Mouse (Mus musculus) cerebellum, adult 11 months (tissue): ENCODE data around the gene Bco2.

Source experiments
- DNase-seq: peaks from one replicate; pipeline ENCODE4 v3.0.0; 2022

The Bco2 gene

DNA sequence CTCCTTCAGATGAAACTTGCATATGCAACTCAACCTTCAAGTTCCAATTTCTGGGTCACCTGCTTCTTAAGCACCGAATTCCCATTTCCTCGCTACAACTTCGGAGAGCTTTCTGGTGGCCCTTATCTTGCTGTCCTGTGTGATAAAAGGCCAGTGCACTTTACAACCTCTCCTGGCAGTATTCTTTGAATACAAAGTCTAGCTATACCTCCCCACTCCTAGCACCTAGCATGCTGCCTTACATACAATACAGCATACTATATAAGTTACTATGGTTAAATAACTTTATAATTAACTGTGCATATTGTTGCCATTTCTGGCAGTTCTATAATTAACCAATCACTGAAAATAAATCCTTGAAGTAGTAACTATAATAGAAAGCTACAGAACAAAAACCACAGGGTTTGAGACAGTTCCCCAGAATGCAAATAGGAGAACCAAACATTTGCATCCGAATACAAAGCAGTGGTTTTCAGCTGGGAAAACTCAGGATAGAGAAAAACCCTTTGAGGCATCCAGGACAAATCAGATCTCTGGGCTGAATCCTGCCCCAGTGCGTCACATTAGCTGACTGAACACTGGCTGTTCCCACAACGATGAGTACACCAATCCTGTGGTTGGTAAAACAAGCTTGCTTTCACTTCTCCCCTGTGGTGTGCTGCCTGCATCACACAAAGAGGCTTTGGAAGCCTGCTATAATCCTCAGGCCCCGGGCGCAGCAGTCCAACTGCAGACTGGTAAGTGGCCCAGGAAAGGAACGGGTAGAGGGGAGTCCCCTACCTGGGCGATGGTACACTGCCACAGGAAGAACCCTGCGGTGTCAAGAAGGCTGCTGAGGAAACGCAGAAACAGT is 514 bp downstream of the Bco2 start, which contains the start of gene Il18:
TSS of gene Il18 (plus strand) at position 587 of the 853 bp plus-strand sequence.
- peak; percentile 8 for DNase-seq

GRCm38 (mm10) chr9:50553547-50553946 is 1.4 kb downstream of the Bco2 start:
- no peak for DNase-seq

DNA sequence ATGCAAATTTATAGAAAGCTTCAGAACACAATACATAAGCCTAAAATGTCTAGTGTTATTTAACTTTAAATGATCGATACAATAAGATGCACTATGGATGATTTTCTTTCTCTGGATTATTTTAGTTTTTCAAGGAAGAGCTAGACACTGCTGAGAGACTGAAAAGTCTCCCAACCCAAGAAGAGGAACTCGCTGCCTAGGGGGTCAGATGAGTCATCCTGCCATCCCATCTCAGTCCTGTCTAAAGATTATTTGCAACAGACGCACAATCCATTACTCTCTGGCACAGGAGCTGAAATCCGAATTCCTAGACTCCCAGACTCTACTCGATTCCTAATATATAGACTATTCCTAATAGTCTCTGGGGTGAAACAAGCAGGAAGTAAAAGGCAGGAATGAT is 2.8 kb downstream of the Bco2 start:
- DNase-seq, result no peak

DNA sequence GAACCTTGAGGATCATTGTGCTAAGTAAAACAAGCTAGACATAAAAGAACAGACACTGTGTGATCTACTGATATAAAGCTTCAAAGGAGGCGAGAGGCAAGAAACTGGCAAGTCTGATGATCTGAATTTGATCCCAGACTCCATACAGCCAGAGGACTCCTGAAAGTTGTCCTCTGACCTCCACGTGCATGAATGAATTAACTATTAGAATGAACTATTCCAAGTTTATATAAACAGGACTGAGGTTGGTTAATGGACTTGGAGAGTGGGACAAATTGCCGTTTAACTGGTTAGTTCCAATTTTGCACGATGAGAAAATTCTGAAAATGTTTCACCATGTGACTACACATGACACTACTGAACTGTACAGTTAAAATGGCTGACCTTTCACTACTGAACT is 6.0 kb downstream of the Bco2 start:
- no peak for DNase-seq

DNA sequence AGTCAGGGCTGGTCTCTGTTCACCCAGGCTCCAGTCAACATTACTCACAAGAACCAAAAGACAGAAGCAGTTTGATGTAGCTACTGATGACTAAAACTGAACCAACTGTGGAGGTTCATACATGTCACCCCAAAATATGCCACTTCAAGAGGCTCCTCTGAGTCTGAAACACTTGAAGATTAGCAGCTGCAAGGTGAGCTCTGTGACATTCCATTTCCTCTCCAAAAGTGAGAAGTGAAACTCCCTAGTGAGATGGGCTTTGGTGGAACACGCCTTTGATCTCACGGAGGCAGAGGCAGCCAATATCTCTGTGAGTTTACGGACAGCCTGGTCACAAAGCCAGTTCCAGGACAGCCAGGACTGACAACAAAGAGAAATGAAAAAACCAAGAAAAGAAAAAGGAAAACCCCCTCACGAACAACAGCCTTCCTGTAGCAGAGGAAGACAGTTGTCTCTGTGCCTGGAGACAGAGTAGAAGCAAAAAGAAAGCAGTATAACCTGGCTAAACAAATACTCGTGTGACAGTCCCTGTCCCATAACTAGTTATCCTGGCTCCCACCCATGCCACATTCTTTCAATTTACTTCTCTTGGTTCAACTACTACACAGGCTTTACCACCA is 7.0 kb downstream of the Bco2 start:
- DNase-seq, result no peak

- DNase-seq, result no peak
Observed at GRCm38 (mm10) chr9:50542401-50542800, 12.6 kb downstream of the Bco2 start.

DNA sequence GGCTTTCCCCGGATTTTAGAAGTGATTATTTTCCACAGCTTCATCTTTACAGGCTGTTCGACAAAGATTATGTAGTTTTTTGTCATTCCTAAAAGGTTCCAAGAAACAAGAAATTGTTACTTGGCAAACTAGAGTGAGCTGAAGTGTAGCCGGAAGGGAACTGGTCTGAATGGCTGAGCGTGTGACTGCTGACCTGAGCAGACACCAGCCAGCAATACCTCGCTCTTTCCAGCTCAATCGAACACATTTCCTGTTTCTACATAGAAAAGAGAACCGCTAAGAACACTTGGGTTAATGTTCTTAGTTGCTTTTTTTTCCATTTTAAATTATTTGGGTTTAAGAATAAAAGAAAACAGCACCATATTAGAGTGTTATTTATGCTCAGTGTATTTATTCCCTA is 14.8 kb downstream of the Bco2 start:
- DNase-seq, result no peak

GRCm38 (mm10) chr9:50537295-50537694 is 17.7 kb downstream of the Bco2 start:
- no peak for DNase-seq

GRCm38 (mm10) chr9:50536603-50537135 is 18.3 kb downstream of the Bco2 start:
- DNase-seq, result no peak

DNA sequence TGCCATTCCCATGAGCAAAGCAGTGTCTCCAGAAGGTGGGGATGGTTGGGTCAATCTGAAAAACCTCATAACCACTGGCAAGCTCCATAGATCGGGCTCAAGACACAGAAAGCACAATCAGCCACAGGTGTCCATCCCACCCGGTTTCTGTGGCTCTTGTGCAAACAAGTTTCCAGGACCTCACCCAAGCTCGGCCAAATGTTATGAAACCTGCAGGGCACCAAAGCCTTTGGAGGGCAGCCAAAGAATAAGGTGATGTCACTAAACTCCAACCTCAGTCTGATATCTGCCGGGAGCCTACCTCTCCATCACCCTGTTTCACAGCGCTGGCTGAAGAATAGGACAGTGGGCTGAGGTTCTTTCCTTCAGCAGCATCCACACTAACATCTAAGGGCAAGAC is 19.1 kb downstream of the Bco2 start:
- DNase-seq, result no peak

- DNase-seq, result no peak
Observed at GRCm38 (mm10) chr9:50533791-50534190, 21.2 kb downstream of the Bco2 start.

DNA sequence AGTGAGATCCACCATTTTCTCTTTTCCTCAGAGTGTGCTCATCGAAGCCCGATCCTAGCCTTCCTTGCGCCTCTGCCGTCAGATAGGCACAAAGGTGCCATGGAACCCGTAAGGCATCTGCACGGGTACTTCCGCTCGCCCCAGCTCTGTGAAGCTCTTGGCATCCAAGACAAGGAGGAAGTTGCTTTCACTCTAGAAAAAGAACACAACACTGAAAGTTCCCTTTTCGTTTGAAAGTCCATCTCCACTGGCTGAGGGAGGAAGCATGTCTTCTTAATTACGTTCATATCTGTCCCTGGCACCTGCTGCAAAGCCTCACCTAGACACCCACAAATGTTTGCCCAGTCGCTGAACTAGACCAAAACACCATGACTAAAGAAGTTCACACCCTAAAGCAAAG is 21.7 kb downstream of the Bco2 start:
- no peak for DNase-seq

- DNase-seq, result no peak
Observed at GRCm38 (mm10) chr9:50530890-50531289, 24.1 kb downstream of the Bco2 start.

GRCm38 (mm10) chr9:50528293-50528892 is 26.6 kb downstream of the Bco2 start, which contains the start of gene Pts:
Gene Pts, minus strand, starts transcription at chr9:50528724.
- peak; percentile 96 for DNase-seq

- no peak for DNase-seq
Observed at GRCm38 (mm10) chr9:50527860-50528259, 27.1 kb downstream of the Bco2 start.

GRCm38 (mm10) chr9:50525585-50525984 is 29.4 kb downstream of the Bco2 start:
- no peak for DNase-seq

GRCm38 (mm10) chr9:50524936-50525335 is 30.0 kb downstream of the Bco2 start:
- no peak for DNase-seq

- DNase-seq, result no peak
Observed at GRCm38 (mm10) chr9:50522574-50522973, 32.4 kb downstream of the Bco2 start.

GRCm38 (mm10) chr9:50521562-50521961 is 33.4 kb downstream of the Bco2 start:
- DNase-seq, result no peak

DNA sequence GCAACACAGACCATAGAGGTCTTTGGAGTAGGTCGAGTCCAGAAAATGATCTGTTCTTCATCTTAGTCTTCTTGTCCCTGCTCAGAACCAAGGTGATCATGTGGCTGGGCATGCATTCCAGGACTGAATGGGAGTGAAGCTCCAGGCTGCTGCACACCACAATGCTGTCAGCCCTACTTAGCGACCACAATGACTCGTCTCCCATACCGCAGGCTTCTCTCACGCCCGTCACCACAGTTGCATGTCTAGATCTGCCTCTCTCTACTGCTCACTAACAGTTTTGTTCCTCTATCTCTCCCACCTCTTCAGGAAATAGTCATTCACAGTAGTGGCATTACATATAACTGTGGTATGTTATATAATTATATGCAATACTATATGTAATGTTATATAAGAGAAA is 34.2 kb downstream of the Bco2 start:
- DNase-seq, result no peak

DNA sequence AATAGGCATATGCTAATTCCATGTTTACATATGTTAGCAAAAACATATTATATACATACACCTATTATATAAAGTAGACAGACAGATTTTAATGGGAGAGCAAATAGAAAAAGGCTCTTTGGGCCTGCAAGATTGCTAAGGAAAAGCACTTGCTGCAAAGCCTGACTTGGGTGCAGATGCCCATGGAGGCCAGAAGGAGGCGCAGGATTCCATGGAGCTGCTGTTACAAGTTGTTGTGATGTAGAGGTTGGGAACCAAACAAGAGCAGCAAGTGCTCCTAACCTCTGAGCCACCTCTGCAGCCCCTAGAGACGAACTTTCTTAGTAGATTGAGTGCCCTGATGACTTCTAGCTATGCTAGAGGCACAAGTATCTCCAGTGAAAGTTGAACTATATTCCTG is 36.2 kb downstream of the Bco2 start:
- no peak for DNase-seq

- DNase-seq, result no peak
Observed at GRCm38 (mm10) chr9:50515462-50515861, 39.5 kb downstream of the Bco2 start.

DNA sequence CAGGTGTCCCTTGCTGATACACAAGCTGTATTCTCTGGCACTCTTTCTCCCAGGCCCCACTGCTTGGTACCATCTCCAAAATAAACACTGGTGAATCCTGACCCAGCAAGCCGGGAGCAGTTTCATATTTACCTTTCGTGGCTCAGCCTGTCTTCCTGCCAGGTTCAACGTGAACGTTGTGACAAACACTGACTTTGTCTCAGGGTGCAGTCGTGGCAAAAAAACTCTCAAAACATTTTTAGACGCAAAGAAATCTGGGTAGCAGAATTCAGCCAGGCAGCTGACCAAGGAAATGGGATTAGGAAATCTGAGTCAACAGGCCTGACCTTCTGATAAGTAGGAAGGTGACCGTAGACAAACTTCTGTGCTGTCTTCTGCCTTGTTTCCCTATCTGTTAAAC is 47.4 kb downstream of the Bco2 start:
- DNase-seq, result no peak

DNA sequence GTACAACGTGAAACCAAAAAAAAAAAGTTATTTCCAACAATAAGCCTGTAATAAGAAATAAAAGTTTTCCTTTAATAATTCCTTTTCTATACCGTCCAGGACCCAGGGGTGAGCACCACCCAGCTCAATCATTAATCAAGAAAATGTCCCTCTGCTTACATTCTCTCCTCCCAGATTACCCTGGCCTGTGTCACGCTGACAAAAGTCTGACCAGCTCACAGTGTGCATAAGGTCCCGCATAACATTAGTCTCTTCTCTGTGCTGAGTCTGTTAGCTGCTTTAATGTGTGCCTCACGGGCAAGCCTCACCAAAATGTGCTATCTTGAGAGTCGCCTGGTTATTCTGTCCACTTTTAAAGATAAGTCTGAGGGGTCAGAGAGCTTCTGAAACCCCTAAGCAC is 49.6 kb downstream of the Bco2 start:
- no peak for DNase-seq
